Mouse (Mus musculus) cortical plate, adult 2 months (tissue): ENCODE measurements around the gene Wdr77.

ENCODE experiments used
- CTCF ChIP-seq: fragments of 200-500 bp; IDR thresholded peaks from 2 replicates; pipeline ENCODE4 v1.5.1; 2011; ENCODE audit warnings: mild to moderate bottlenecking, control low read depth, low read length; ENCODE audit not compliant: insufficient read depth; ENCODE audit errors: extremely low read depth
- POLR2A ChIP-seq: fragments of 200-500 bp; IDR thresholded peaks from 2 replicates; pipeline ENCODE4 v1.6.1; 2011; ENCODE audit warnings: mild to moderate bottlenecking, low read length, control low read depth; ENCODE audit not compliant: insufficient read depth; ENCODE audit errors: extremely low read depth

GRCm38 (mm10) chr3:106014546-106014945 is 55.4 kb downstream of the Wdr77 start, which contains the start of gene Pifo:
- no peak for TF ChIP-seq POLR2A
- TF ChIP-seq CTCF = no peak
